Mouse (Mus musculus) liver, adult (tissue): ENCODE measurements around the gene Ncam1.

Experiments used
- GATA4 ChIP-seq: IDR thresholded peaks from 2 replicates; pipeline ENCODE4 v1.6.1; 2014; ENCODE audit warnings: mild to moderate bottlenecking, low read length; ENCODE audit not compliant: insufficient replicate concordance

Ncam1 gene

DNA sequence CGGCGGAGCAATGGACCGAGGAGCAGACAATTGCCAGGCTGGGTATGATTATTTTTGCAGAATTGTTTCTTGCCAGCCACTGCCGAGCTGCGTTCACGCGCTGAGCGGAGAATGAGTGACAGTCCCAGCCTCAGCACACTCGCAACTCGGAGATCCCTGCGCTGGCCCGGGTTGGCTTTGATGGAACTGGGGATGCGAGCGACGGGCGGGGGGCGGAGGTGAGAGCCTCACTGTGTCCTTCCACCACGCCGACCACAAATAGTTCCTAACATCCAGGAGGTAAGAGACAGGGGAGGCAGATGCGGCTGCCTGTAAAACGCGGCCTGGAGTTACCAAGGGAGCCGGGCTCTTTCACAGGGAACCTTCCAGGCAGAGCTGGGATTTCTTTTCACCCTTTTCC lies at the start of gene Ncam1:
TSS of gene Ncam1 (minus strand) at position 120 of the 400 bp plus-strand sequence.
- no peak for TF ChIP-seq GATA4

DNA sequence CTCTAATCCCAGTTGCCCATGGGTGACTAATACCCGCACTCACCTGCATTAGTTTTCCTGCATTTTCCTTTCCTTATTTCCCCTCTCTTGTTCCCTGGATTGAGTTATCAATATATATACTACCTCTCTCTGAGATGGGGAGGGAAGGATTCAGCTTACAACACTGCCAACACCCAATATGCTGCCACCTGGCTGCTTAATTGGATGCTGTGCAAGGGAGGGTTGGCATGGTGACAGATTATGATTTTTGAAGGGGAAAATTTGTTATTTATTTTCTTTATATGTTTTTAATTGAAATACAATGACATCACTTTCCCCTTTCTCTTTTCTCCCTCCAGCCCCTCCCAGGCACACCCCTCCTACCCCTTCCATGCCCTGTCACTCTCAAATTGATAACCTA lies 35.3 kb upstream of the Ncam1 start:
- TF ChIP-seq GATA4: no peak

DNA sequence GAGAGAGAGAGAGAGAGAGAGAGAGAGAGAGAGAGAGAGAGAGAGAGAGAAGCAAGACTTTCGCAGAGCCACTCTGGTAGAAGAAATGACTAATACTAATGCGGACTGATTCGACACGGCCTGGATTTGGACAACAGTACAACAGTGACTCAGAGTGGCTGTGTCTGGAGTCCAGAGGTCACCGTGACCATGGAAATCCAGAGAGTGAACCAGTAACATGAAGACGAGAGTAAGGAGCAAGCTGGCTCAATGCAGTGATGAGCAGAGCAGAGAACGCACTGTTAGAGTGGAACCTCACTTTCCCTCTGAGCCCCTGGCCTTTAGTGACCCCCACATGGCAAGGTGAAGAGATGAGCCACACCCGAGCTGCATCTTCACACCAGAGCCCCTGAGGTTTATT lies 28.9 kb upstream of the Ncam1 start:
- no peak for TF ChIP-seq GATA4

DNA sequence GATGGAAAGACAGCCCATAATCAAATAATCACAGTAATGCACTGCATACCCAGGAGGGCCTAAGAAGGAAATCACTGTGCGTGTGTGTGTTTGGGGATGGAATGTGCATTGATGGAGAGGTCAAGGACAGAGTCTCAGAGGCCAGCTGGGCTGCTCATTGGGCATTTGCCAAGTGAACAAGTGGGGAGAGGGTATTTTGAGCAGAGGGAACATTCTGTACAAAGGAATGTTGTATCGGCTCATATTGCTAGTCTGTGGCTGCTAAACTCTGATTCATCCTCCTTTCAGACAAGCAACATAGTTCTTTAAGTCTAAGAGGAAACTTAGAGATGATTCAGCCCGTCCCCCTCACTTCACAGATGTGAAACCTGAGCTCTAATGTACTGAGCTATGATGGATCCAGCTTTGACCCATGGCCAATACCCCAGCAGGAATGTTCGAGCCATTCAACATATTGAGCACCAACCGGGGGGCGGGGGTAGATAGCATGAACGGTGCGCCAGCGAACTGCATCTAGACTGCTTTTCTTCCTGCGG lies 17.5 kb upstream of the Ncam1 start:
- no peak for TF ChIP-seq GATA4

DNA sequence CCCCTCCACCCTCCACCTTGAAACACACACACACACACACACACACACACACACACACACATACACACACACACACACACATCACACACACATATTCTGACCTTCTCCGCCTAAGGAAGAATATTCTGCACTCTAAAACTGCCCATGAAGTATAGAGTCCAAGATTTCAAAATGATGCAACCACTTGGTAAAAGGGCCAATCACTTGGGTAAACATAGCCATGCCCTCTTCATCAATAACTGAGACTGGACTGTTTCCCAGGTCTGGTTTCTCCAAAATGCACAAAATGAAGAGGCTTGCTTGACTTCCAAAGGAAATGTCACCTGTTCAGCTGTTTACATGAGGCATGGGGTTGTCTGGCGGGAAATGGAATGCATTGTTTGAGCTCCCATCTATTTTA lies 15.7 kb upstream of the Ncam1 start:
- no peak for TF ChIP-seq GATA4

DNA sequence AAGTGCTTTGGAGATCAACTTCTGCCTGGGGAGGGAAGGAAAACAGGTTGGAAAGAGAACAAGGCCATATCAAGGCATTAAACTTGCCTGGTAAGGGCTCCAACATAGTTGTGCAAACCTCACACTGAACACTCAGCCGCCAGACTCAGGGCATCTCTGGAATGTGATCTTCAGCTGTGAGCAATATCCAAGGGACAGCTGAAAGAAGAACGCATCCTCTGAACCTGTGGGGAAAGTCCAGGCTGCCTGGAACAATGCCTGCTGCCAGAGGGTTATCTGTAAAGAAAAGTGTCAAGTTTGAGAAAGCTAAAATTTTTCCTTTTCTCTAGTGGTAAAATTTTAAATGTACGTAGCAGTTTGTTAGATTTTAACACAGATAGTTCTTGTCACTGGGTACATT lies 4.5 kb upstream of the Ncam1 start:
- no peak for TF ChIP-seq GATA4

DNA sequence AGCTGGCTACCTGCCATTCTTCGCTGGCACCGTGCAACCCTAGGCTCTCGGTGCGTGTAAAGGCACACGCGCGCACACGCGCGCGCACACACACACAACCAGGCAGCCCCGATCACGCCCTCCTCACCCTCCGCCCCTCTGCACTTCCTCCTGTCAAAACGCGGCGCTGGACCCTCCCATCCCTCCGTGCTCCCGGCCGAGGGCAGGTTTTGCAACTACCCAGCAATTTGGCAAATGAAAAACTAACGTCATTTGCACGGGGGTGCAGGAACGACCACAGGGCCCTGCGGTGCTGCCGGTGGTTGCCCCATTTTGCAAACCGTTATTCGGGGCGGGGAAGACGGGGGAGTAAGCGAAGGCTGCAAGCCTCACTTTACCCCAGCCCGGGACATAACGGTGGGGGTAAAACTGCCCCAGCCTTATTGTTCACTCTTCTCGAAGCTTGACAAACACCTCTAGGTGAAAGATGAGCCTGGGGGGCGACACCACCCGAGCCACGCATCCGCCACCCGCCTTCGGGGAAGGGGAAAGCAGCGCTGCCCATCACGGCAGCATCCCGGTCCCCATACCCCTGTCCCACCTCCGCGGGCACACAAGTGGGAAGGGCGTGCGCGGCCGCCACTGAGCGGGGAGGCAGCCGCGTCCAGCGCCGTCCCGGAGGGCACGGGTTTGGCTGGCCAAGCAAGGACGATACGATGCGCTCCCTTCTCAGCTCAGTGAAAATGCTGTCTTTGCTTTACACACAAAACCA lies 729 bp downstream of the Ncam1 start:
- no peak for TF ChIP-seq GATA4

DNA sequence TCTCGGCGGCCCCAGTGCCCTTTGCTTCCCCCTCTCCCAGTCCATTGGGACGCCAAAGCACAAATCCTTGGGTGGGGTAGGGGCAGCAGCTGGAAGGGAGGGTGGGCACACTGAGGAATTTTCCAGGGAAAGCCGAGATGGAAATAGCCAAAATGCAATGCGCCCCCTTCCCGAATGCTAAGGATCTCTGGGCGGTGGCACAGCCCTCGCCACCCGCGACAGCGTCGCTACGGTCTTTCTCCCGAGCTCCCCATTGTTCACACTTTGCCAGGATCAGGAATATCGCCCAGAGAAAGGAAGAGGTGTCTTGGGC lies 1.3 kb downstream of the Ncam1 start:
- TF ChIP-seq GATA4: no peak

DNA sequence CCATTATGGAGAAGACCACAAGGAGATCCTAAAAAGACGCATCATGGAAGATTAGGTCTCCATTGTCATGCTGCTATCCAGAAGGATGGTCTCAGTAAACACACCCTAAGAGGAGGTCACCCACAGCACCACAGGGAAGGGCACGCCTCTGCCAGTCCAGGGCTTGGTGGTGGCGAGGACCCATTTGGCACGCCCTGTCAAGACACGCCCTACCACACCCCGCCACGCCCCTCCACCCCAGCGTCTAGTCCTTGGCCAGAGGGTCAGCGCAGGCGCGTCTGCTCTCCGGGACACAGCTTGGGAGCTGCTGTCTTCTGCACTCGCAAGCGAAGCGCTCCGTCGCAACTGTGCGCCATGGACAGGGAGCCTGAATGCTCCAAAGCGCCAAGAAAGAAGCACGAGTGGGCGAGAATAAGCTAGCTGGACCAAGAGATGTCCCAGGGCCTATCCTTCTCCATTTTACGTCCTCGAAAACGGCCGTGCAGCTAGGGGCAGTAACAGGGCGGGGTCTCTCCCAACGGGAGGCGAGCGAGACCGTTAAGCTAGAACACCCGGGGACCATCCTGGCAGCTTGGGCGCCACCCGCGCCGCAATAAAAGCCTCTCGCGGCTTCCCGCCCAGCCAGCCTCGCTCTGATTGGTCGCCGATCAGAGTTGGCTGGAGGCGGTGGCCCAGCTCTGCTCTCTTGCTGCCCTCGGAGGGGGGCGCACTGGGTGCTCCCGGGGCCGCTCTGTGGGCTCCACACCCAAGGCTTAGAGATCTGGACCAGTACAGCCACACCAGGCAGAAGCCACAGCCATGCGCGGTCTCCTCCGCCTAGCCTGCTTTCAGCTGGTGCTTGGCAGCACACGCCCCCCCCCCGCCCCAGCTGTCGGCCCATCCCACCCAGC lies 1.9 kb downstream of the Ncam1 start:
- no peak for TF ChIP-seq GATA4

DNA sequence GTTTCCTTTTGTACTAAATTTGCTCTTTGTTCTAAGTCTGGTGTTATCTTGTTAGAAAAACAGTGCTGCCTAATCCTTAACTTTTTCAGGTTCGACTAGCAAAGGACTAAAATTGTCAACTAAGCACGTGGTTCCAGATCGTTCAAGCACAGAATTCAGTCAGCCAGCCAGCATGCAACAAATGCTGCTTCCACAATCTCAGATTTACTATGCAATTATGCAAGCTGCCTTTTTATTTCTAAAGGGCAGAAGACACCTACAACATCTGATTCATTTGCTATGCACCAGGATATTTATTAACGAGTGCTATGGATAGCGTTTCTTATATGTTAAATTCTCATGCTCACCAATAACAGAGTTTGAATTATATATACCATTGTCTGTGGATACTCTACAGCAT lies 2.8 kb downstream of the Ncam1 start:
- TF ChIP-seq GATA4: no peak

DNA sequence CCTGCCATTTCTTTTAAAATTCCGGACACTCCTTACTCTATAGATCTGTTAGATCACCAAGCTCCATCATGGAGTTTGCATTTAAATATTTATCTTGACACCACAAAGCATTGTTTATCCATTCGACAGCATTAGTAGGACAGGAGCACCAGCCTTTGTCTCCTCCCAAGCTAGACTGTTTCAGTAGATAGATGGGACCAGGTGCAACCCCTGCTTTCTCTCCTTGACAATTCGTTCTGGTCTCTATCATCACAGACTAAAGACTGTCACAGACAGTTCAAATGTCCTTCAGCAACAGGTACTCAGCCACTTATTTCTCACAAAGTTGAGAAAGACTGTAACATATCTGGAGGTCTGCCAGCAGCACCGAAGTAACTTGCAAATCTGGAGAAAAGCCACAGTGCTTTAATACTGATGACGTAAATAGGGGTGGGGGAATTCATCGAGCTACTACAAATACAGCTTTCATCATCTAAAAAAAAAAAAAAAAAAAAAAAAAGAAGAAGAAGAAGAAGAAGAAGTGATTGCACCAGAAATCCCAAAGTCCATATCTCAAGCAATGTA lies 4.7 kb downstream of the Ncam1 start:
- no peak for TF ChIP-seq GATA4

DNA sequence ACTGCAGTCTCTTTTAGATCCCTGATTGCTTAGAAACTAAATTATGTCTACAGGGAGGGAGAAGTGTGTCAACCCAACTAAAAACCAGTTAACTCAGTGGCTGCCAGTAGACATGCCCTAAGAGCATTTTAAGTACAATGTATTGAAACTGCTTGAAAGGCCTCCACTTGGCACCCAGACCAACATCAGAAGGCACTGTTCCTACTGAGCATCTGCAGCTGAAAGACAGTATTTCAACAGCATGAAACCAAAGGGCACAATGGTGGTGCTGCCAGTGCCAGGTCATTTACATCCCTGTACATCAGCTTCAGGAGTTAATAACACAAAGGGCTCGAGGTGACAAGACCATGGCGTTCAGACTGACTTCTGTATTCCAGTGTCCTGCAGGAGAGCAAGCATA lies 5.5 kb downstream of the Ncam1 start:
- TF ChIP-seq GATA4: no peak

DNA sequence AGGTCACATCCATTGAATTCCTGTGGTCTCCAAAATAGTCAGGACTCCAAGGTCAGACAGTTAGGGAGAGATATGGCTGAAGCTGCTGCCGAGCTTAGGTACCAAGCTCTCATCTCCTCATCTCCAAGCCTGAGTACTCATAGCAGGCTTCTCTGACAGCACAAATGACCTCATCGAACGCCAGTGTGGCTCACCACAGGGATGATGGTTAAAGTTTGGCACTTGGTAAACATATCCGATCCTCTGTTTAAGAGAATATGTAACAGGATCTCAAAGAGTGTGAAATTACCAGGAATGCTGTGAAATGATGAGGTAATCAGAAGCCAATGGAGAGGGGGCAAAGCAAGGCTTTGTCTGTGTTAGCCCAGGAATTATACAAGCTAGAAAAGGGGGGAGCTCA lies 6.1 kb downstream of the Ncam1 start:
- no peak for TF ChIP-seq GATA4

DNA sequence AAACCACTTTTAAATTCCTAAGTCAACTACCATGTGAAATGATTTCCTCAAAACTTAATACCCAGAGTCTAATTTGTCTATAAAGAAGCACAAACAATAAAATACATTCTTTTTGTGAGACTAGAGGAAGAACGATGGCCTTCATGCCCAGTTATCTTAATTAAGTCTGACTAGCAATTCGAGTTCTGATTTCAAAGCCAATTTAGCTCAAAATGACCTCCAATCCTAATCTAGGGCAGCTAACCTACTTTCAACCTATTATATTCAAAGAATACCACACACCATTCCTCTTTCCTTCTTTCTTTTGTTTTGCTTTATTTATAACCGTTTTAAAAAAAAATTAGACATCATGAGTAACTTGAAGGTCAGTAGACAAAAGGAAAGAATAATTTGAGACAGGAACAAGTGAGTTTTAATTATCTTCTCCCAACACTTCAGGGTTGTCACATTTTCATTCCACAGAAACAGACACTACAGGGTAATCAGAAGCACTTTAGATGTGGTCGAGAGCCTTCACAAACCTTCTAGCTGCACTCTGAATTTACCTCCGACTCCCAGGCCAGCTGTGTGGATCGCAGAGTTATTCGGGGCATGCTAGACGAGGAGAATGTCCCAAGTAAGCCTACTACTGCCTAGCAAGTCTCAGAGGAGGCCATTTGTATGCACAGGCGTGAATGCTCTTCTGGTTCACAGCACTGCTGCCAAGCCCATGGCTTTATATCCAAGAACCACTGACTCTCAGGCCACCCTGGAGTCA lies 17.5 kb downstream of the Ncam1 start:
- no peak for TF ChIP-seq GATA4

DNA sequence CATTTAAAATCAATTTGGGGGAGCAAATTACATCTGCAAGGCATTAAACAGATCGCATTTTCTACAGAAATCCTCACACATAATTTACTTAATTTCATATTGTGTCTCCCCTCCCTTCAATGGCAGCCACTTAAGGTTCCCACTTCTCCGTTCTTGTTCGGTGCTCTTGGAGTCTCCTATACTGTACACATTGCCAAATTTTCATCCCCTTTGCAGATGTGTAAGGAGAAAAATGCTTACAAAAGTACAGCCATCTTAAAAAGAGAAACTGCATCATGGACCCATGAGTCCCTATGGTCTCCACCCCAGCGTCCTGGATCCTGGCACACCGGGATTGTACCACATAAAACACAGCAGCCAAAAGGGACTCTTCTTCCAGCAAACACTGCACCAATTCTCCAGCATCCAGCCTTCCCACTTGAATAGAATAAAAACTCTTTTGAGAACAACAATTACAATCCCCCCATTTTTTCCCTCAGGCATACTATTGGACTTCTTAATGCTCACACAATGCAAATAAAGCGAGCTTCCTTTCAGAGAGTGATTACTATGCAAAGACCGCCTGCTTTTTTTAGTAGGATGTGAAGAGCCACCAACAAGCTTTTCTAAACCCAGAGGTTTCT lies 21.6 kb downstream of the Ncam1 start:
- no peak for TF ChIP-seq GATA4
